Mouse (Mus musculus): ENCODE data around the gene Cdca7l.
A peak's percentile ranks its signal among the peaks of the same experiment; 100 is the strongest.
"Not testable (repeated sequence)": the region's sequence is repeated elsewhere in the genome, so short reads cannot be mapped to it uniquely, and the experiment has no call there.

Gene Cdca7l

GRCm38 (mm10) chr12:117803989-117804388 is at the start of gene Cdca7l:
TSS of gene Cdca7l (plus strand) at chr12:117804289.
- not testable (repeated sequence) for DNase-seq

- DNase-seq: peak in 1 of 2 experiments; percentile 21
Observed at GRCm38 (mm10) chr12:117756010-117756409, 48.1 kb upstream of the Cdca7l start.

- DNase-seq: no peak
Observed at GRCm38 (mm10) chr12:117760373-117760772, 43.7 kb upstream of the Cdca7l start.

- DNase-seq: no peak
Observed at GRCm38 (mm10) chr12:117760846-117761245, 43.2 kb upstream of the Cdca7l start.

GRCm38 (mm10) chr12:117761698-117762097 is 42.4 kb upstream of the Cdca7l start:
- peak in 1 of 2 experiments; percentile 14 for DNase-seq

- no peak for DNase-seq
Observed at GRCm38 (mm10) chr12:117763247-117763646, 40.8 kb upstream of the Cdca7l start.

- peak; percentile 28 to 44 for DNase-seq
Observed at GRCm38 (mm10) chr12:117764839-117765238, 39.2 kb upstream of the Cdca7l start.

GRCm38 (mm10) chr12:117769113-117769512 is 35.0 kb upstream of the Cdca7l start:
- peak in 1 of 2 experiments; percentile 39 for DNase-seq

GRCm38 (mm10) chr12:117770211-117770610 is 33.9 kb upstream of the Cdca7l start:
- no peak for DNase-seq

- no peak for DNase-seq
Observed at GRCm38 (mm10) chr12:117771156-117771555, 32.9 kb upstream of the Cdca7l start.

- DNase-seq: peak in 1 of 2 experiments; percentile 15
Observed at GRCm38 (mm10) chr12:117772638-117773037, 31.5 kb upstream of the Cdca7l start.

GRCm38 (mm10) chr12:117776841-117777240 is 27.2 kb upstream of the Cdca7l start:
- no peak for DNase-seq

GRCm38 (mm10) chr12:117781360-117781759 is 22.7 kb upstream of the Cdca7l start:
- DNase-seq: no peak

GRCm38 (mm10) chr12:117783426-117783825 is 20.7 kb upstream of the Cdca7l start:
- DNase-seq: no peak

- no peak for DNase-seq
Observed at GRCm38 (mm10) chr12:117786621-117787020, 17.5 kb upstream of the Cdca7l start.

- no peak for DNase-seq
Observed at GRCm38 (mm10) chr12:117788513-117789011, 15.5 kb upstream of the Cdca7l start.

- DNase-seq: no peak
Observed at GRCm38 (mm10) chr12:117789017-117789416, 15.1 kb upstream of the Cdca7l start.

- DNase-seq: no peak
Observed at GRCm38 (mm10) chr12:117795303-117795702, 8.8 kb upstream of the Cdca7l start.

- no peak for DNase-seq
Observed at GRCm38 (mm10) chr12:117805576-117805975, 1.5 kb downstream of the Cdca7l start.

GRCm38 (mm10) chr12:117806007-117806451 is 1.9 kb downstream of the Cdca7l start:
- no peak for DNase-seq

GRCm38 (mm10) chr12:117806470-117806869 is 2.4 kb downstream of the Cdca7l start:
- DNase-seq: no peak

GRCm38 (mm10) chr12:117807637-117808036 is 3.5 kb downstream of the Cdca7l start:
- no peak for DNase-seq

GRCm38 (mm10) chr12:117808355-117809326 is 4.6 kb downstream of the Cdca7l start:
- no peak for DNase-seq
